Mouse (Mus musculus) erythroblast, adult 5-6 weeks (primary cell): Measurements from ENCODE around the gene Mab21l3. TPM values are rescaled to one million over a fixed set of nuclear protein-coding genes. Genes with fewer than 3 reads are reported as not detected.
"Not testable (repeated sequence)": the region's sequence is repeated elsewhere in the genome, so short reads cannot be mapped to it uniquely, and the experiment has no call there.

ENCODE experiments used
- ATAC-seq: replicated peaks from 2 replicates; pipeline ENCODE4 v1.8.0; 2016; ENCODE audit warnings: moderate number of reproducible peaks, mild to moderate bottlenecking, moderate TSS enrichment, inconsistent platforms; ENCODE audit not compliant: poor library complexity, low FRiP score, severe bottlenecking
- total RNA-seq, 2 experiments: library from RNA; stranded (forward) in 1 of 2; stranded (reverse) in 1 of 2; fragments of 150-400 nt in 1 of 2; fragments of 200-764, 138-1000 nt in 1 of 2; gene quantifications; 2 replicates each; pipeline versions ENCODE4 v1.2.3 to v1.2.4; 2015 to 2017; ENCODE audit warnings: low replicate concordance in 2 of 2

Mab21l3 gene
- total RNA-seq, 2 experiments from 2014 or later, result not detected

- ATAC-seq, result no peak
Measured at GRCm38 (mm10) chr3:101846096-101846495, 2.7 kb downstream of the Mab21l3 start.

DNA sequence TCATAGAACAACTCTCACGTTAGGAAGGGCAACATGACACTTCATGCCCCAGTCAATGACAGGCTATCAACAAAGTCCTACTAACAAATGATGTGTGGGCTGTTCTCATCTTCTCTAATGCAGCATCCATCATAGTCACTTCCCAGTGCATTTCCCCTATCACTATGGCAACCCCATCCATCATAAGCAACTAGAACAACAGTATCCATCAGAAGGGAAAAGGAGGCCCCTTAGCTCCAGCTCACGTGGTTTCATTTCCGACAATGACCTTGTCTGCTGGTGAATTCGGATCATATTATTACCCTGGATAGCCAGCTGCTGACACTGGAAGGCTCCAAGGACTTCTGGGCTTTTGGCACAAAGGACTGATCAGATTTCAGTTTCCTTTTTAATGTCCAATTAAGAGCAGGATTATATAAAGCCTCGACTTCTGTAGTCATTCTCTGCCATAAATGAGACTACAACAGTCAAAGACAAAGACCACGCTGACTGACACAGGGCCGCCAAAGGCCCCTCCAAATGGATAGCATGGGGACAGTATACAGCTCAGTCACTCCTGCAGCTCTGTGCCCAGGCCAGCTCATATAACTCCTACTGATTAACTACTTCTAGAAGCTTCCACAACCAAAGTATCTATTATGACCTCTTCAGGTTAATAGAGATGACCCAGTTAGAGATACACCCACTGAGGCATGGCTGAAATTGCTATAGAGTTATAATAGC, 6.2 kb downstream of the Mab21l3 start:
- no peak for ATAC-seq

DNA sequence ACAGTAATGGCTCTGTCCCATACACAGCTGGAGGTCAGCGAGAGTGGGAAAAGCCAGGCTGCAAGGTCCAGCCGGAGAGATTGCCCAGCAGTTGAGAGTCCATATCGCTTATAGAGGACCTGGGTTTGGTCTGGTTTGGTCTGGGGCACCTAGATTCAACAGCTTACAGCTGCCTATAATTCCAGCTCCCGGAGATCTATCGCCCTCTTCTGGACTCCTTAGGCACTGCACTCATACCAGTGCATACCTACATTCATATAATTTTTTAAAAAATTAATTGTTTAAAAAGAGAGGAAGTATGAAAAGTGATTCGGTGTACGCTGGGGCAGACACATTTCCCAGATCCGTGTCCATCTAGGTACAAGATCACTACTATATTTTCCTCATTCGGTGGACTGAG, 9.4 kb downstream of the Mab21l3 start:
- 0 out of 2 replicates have a peak, but pooled peaks have one; percentile 15 for ATAC-seq

DNA sequence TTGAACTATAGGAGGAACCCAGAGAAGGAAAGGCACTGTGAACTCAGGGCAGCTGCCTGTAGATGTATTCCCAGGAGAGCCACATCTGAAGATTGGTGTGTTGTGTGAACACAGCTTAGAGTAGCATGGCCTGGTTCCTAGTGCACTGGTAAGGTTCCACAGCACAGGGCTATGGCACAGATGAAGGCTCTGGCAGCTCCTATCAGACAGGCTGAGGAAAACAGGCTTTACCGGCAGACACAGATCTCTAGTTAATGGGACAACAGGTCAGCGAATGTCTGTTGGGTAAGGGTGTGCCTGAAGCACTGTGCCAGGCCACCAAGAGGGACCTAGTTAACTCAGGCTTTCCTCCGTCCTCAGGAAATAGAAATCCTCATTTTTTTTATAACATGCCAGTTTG, 11.8 kb downstream of the Mab21l3 start:
- ATAC-seq, result no peak

DNA sequence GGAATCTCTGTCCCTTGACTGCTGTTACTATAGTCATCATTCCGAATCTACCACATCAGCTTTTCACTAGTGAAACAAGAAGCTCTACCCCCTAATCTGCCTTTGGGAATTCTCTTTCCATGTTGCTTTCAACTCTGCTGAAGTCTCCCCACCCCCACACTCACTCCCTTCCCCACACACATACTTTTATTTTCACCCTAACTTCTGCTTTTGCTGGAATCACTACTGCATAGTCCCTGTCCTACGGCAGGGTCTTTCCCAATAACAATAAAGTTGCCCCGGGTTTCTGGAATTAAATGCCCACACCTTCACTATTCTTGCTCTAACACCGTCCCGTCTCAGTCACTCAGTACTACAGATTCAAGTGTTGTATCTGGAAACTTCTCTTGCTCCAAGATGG, 12.2 kb downstream of the Mab21l3 start:
- ATAC-seq, result no peak

DNA sequence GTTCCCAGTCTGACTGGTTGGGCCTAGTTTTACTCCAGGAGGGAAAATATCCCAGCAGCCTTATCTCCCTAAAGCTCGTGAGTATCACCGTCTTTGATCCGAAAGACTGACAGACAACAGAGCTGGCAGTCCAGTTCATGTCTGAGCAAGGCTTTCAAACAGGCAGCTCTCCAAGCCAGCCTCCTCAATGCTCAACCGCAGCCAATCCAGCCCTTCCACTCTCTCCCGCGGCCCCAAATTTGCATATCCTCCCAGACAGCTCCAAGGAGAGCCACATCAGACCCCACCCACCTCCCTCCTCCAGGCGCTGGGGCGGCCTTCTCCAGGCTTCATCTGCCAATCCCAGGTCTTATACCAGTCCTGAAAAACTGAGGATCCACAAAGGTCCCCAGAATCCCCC, 12.7 kb downstream of the Mab21l3 start:
- no peak for ATAC-seq

- ATAC-seq, result no peak
Measured at GRCm38 (mm10) chr3:101831189-101831858, 17.4 kb downstream of the Mab21l3 start.

DNA sequence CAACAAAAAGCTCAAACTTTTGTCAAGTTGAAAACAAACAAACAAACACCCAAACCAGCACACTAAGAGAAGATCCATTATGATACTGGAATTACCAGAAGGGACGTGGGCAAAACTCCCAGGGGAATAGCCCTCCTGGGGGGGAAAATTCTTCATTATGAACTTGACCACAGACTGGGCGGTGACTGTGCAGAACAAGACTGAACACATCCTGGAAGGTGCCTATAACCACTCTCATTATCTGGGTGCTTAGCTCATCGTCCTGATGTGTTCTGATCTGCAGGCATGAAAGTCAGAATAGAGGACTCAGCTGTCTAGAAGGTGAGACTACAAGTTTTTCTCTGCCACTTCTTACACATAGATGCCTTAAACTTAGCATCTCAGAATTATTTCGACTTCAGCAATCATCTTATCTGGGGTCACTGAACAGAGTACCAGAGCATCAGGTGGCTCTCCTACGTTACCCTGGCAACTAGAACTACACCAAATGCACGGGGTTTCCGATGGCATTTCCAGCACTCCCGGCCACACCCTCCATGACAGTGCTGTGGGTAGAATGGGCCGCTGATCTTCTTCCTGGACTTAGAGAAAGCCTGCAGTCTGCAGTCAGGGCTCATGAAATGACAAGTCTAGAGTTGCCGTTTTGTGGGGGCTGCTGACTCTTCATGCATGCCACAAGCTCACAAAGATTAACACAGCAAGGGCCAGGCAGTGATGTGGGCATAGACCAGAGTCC, 18.7 kb downstream of the Mab21l3 start:
- ATAC-seq, result no peak

- ATAC-seq, result no peak
Measured at GRCm38 (mm10) chr3:101828595-101828994, 20.2 kb downstream of the Mab21l3 start.

GRCm38 (mm10) chr3:101827220-101827715, 21.5 kb downstream of the Mab21l3 start:
- ATAC-seq, result no peak

GRCm38 (mm10) chr3:101824338-101824737, 24.4 kb downstream of the Mab21l3 start:
- no peak for ATAC-seq

DNA sequence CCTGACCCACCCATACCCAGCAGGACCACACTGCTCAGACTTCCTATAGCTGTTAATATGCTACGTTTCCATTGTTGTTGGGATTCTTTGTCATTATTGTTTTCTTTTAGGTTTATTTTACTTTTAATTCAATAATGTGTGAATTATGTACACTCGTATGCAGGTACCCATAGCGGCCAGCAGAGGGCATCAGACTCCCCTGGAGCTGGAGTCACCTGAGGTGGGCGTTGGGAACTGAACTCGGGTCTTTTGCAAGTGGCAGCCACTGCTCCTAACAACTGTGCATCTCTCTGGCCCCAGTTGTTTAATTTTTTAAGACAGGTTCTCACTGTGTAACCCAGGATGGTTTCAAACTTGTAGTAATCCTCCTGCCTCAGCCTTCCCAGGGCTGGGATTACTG, 26.7 kb downstream of the Mab21l3 start:
- no peak for ATAC-seq

DNA sequence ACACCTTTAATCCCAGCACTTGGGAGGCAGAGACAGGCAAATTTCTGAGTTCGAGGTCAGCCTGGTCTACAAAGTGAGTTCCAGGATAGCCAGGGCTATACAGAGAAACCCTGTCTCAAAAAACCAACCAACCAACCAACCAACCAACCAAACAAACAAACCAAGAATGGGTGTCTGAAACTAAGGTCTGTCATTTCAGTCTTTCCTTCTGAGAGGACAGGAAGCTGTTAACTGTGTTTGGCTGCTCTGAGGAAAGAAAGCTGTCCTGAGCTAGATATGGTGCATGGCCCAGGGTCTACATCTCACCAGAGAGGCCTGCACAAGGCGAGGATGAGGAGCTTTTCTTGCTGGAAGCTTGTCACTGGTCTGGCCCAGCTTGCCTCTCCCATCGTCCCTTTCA, 28.1 kb downstream of the Mab21l3 start:
- not testable (repeated sequence) for ATAC-seq

- no peak for ATAC-seq
Measured at GRCm38 (mm10) chr3:101816006-101816405, 32.8 kb downstream of the Mab21l3 start.

GRCm38 (mm10) chr3:101814790-101815189, 34.0 kb downstream of the Mab21l3 start:
- no peak for ATAC-seq

DNA sequence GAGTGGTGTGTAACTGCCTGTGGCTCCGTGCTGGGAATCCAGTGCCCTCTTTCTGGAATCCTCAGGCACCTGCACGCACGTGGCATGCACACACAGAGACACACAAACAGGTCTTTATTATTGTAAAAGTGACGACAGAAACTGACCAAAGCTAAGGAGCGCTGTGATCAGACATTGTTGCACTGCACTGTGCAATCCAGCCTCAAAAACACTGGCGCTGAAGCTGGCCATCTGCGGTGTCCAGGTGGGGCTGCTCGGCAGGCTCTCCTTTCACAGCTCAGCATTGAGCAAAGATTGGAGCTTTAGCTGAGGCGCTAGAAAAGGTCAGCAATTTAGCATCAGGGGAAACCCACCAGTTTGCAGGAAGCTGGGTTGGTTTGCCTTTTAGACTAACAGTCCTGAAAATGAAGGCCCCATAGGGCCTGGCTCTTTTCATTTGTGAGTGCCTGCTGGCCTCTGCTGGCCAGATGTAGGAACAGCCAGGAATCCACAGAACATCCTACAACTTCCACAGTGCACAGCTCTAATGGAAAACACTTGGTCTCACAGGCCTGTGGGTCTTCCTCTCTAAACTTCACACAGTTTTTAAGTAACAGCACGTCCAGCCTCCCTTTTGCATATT, 36.3 kb downstream of the Mab21l3 start:
- no peak for ATAC-seq

- no peak for ATAC-seq
Measured at GRCm38 (mm10) chr3:101811931-101812330, 36.8 kb downstream of the Mab21l3 start.

DNA sequence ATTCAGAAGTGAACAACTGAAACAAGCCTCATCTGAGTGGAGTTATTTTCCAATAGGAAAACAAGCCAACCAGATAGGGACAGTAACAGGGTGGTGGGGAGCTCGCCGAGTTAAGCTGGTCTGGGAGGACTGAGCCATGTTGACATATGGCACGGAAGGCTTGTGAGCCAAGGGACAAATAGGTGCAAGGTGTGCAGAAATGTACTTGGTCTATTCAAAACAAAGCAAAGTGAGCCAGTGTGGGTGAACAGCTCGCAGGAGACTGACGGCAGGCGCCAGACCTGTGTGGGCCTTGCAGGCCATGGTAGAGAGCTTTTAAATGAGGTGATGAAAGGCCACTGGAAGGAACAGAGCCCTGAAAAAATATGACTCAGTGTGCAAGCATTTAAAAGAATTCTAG, 41.1 kb downstream of the Mab21l3 start:
- no peak for ATAC-seq

GRCm38 (mm10) chr3:101806941-101807340, 41.8 kb downstream of the Mab21l3 start:
- no peak for ATAC-seq

- ATAC-seq, result 0 out of 2 replicates have a peak, but pooled peaks have one; percentile 43
Measured at GRCm38 (mm10) chr3:101806149-101806548, 42.6 kb downstream of the Mab21l3 start.
